Mouse (Mus musculus) ES-Bruce4 (cell line): ENCODE measurements around the gene Rpl27. TPM values are rescaled to one million over a fixed set of nuclear protein-coding genes. Genes with fewer than 3 reads are reported as not detected.
"Not testable (repeated sequence)": the region's sequence is repeated elsewhere in the genome, so short reads cannot be mapped to it uniquely, and the experiment has no call there.

Experiments
- H3K27ac ChIP-seq: 2 replicates; pipeline ENCODE4 v1.5.1; 2012; ENCODE audit warnings: low read length, inconsistent platforms; ENCODE audit not compliant: insufficient read depth
- H3K27me3 ChIP-seq: 2 replicates; pipeline ENCODE4 v1.6.1; 2012; ENCODE audit warnings: mild to moderate bottlenecking, low read length, inconsistent platforms; ENCODE audit not compliant: control insufficient read depth, poor library complexity, insufficient read depth, severe bottlenecking
- H3K36me3 ChIP-seq: 2 replicates; pipeline ENCODE4 v1.6.1; 2012; ENCODE audit warnings: inconsistent platforms, mild to moderate bottlenecking, low read length, moderate library complexity; ENCODE audit not compliant: control insufficient read depth, poor library complexity, insufficient read depth, severe bottlenecking
- H3K4me1 ChIP-seq: one replicate; pipeline ENCODE4 v1.8.1; 2011; ENCODE audit warnings: low read length; ENCODE audit not compliant: control insufficient read depth, insufficient read depth
- H3K4me3 ChIP-seq: 2 replicates; pipeline ENCODE4 v1.5.1; 2011; ENCODE audit warnings: low read depth, mild to moderate bottlenecking, low read length
- H3K9ac ChIP-seq: 2 replicates; pipeline ENCODE4 v1.6.1; 2012; ENCODE audit warnings: low read depth, mild to moderate bottlenecking, inconsistent platforms; ENCODE audit not compliant: poor library complexity, severe bottlenecking
- H3K9me3 ChIP-seq: replicated peaks from 2 replicates; pipeline ENCODE4 v1.6.1; 2012; ENCODE audit warnings: mild to moderate bottlenecking, low read length, inconsistent platforms; ENCODE audit not compliant: control insufficient read depth, poor library complexity, insufficient read depth, severe bottlenecking
- CTCF ChIP-seq: IDR thresholded peaks from one replicate; pipeline ENCODE4 v1.8.1; 2011; ENCODE audit warnings: low read depth, low read length
- EP300 ChIP-seq: IDR thresholded peaks from 2 replicates; pipeline ENCODE4 v1.6.1; 2011; ENCODE audit warnings: low read depth, low read length; ENCODE audit not compliant: insufficient read depth
- POLR2A ChIP-seq: IDR thresholded peaks from one replicate; pipeline ENCODE4 v1.8.1; 2011; ENCODE audit warnings: low read length; ENCODE audit not compliant: insufficient read depth
- polyA plus RNA-seq: library from polyadenylated mRNA; stranded (reverse); fragments of >200 nt; gene quantifications from 2 replicates; pipeline ENCODE4 v1.2.4, GENCODE M21; 2011; ENCODE audit warnings: low read depth; ENCODE audit not compliant: missing spikeins, insufficient read depth, insufficient read length

The Rpl27 gene
- polyA plus RNA-seq, 1 experiment, result 1,249 TPM

- no peaks in the 10 kb centered on the region for H3K36me3 ChIP-seq
- TF ChIP-seq CTCF (no peak), EP300 (no peak), POLR2A (no peak)
- no peaks in the 10 kb centered on the region for H3K9me3 ChIP-seq
- H3K27me3 ChIP-seq, result no peaks in the 10 kb centered on the region
- no peak overlapping the region for H3K9ac ChIP-seq
- H3K4me1 ChIP-seq, result peaks cover 6% of the 10 kb centered on the region
- H3K27ac ChIP-seq, result no peak overlapping the region
- no peak overlapping the region for H3K4me3 ChIP-seq
Measured at GRCm38 (mm10) chr11:101474298-101474697, 32.2 kb downstream of the Rpl27 start.

GRCm38 (mm10) chr11:101476361-101476760 is 34.3 kb downstream of the Rpl27 start:
- H3K9ac ChIP-seq, H3K36me3 ChIP-seq, H3K4me3 ChIP-seq, H3K27ac ChIP-seq, H3K27me3 ChIP-seq, H3K4me1 ChIP-seq, H3K9me3 ChIP-seq: not testable (repeated sequence)

GRCm38 (mm10) chr11:101477194-101477551 is 35.1 kb downstream of the Rpl27 start:
- H3K9me3 ChIP-seq, result no peaks in the 10 kb centered on the region
- no peak overlapping the region for H3K27ac ChIP-seq

GRCm38 (mm10) chr11:101477552-101478211 is 35.6 kb downstream of the Rpl27 start:
- Histone ChIP-seq H3K9me3 (no peaks in the 10 kb centered on the region), H3K4me1 (peaks cover 9% of the 10 kb centered on the region), H3K4me3 (no peak overlapping the region), H3K27me3 (no peaks in the 10 kb centered on the region), H3K9ac (no peak overlapping the region), H3K27ac (no peak overlapping the region), H3K36me3 (no peaks in the 10 kb centered on the region)
- TF ChIP-seq EP300, result no peak
- TF ChIP-seq POLR2A, result no peak
- no peak for TF ChIP-seq CTCF

More at GRCm38 (mm10) chr11:101477194-101477551, 35.1 kb downstream of the Rpl27 start:
- no peak overlapping the region for H3K4me3 ChIP-seq
- H3K27me3 ChIP-seq, result no peaks in the 10 kb centered on the region
- H3K36me3 ChIP-seq, result no peaks in the 10 kb centered on the region
- H3K4me1 ChIP-seq, result peaks cover 9% of the 10 kb centered on the region
- no peak for TF ChIP-seq POLR2A
- TF ChIP-seq CTCF, result no peak
- TF ChIP-seq EP300, result no peak
- no peak overlapping the region for H3K9ac ChIP-seq

GRCm38 (mm10) chr11:101479171-101479635 is 37.1 kb downstream of the Rpl27 start:
- Histone ChIP-seq H3K27ac (peak overlapping the region; percentile 18), H3K36me3 (no peaks in the 10 kb centered on the region), H3K4me1 (peaks cover 9% of the 10 kb centered on the region), H3K4me3 (peak overlapping the region; percentile 30), H3K9ac (peak overlapping the region; percentile 3; the same call in 1 of the 2 replicates), H3K27me3 (no peaks in the 10 kb centered on the region), H3K9me3 (no peaks in the 10 kb centered on the region)
- TF ChIP-seq EP300, result peak; percentile 76; the same call in 1 of the 2 replicates
- TF ChIP-seq CTCF, result no peak

GRCm38 (mm10) chr11:101480912-101481311 is 38.8 kb downstream of the Rpl27 start:
- Histone ChIP-seq H3K9me3 (no peaks in the 10 kb centered on the region), H3K9ac (no peak overlapping the region), H3K4me3 (no peak overlapping the region), H3K36me3 (no peaks in the 10 kb centered on the region), H3K27ac (no peak overlapping the region), H3K4me1 (peaks cover 9% of the 10 kb centered on the region), H3K27me3 (no peaks in the 10 kb centered on the region)
- no peak for TF ChIP-seq EP300
- TF ChIP-seq POLR2A, result no peak
